Mouse (Mus musculus): ENCODE measurements at regions not wholly inside any gene's neighbourhood (a gene's known extent, or its start where the extent isn't known, plus 50 kb on each side); places are given as distances from the start of the nearest gene placed in this dataset.

DNA sequence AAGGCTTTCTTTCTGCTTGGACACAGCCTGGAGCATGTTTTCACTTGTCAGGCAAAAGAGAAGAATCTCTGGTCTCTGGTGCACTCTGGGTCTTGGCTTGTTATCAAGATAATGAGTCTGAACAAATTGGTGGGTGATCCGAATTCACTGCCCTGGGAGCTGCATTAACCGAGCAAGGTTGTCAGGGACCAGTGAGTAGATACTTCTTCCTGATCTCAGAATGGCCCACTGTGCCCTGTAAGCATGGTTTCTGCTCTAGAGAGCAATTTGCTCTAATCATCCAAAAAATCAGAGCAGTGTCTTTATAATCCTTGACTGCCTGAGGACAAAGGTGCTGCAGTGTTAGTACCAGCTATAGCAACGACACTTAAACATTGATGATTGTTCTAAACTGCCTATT, 97.2 kb upstream of the 1500015O10Rik start:
- no peak for DNase-seq (ENCODE audit: low read depth, low spot score)

DNA sequence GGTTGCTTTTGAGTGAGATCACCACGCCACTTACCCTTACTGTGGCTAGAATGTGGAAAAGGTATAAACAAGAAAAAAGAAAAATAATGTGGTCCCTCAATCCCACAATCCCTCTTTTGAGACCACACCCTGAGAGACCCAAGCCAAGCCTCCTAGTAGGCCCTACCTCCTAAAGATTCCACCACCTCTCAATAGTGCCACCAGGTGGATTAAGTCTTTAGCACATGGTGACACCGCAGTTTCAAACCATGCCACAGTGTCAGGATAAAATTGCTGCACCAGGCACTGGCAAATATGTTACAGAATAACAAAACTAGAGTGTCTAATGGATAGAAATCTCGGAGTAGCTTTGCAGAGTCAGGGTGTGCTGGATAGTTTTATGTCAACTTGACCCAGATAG, 94.7 kb upstream of the 1500015O10Rik start:
- DNase-seq (ENCODE audit: low read depth, low spot score), result peak; percentile 34

DNA sequence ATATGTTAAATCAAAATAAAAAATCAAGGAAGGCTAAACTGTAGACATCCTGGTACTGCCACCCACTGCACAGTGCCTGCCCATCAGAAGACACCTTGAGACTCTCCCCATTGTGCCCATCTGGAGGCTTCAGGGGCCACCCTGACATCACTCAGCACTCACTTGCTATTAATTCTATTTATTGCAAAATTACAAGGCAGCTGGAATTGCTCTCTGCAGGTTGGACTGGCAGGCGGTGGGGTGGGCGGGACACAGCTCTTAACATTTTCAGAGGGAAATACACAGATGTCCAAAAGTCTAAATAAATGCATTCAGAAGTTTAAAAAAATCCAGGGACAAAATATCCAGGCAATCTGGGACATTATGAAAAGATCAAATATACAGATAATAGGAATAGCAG, 92.4 kb upstream of the 1500015O10Rik start:
- no peak for DNase-seq (ENCODE audit: low read depth, low spot score)

DNA sequence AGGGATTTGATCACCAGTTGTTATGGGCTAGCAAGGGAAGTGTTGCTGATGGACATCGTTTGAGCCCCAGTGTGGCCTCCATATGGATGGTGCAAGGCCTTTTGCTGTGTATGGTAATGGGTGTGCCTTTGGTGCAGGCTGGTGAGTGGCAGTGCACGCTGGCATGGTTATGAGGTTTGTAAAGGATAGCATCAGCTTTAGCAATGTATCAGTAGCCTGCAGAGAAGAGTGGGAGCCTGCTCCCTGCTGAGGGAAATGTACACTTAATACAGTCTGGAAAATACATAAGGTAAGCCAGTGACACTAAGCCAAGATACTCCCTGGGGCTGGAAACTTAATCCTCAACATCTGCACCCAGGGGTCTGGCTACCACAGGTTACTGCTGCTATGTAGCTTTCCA, 58.4 kb upstream of the 1500015O10Rik start:
- no peak for DNase-seq (ENCODE audit: low read depth, low spot score)
